Mouse (Mus musculus) olfactory bulb, adult 2 months (tissue): ENCODE data around the gene Trim67.

Experiments used
- CTCF ChIP-seq: fragments of 200-500 bp; IDR thresholded peaks from 2 replicates; pipeline ENCODE4 v1.5.1; 2012; ENCODE audit warnings: low read depth, mild to moderate bottlenecking, low read length, moderate library complexity; ENCODE audit not compliant: insufficient read depth
- POLR2A ChIP-seq: fragments of 200-500 bp; IDR thresholded peaks from 2 replicates; pipeline ENCODE4 v1.6.1; 2012; ENCODE audit warnings: mild to moderate bottlenecking, low read depth, low read length, moderate library complexity; ENCODE audit not compliant: insufficient read depth

- TF ChIP-seq CTCF = no peak
- TF ChIP-seq POLR2A = no peak
Observed at GRCm38 (mm10) chr8:124752325-124752862, 40.5 kb upstream of the Trim67 start.
